Mouse (Mus musculus): ENCODE data around the gene Adamts17. TPM values are rescaled to one million over a fixed set of nuclear protein-coding genes. Genes with fewer than 3 reads are reported as not detected.

The Adamts17 gene
- polyA plus RNA-seq, 1 experiment from 2014 or later: 3.7 TPM

Other genes starting within 250 kb of the Adamts17 start
- 14.2 and 14.6 TPM in 2 replicates for gene Asb7, start 150.1 kb upstream of the Adamts17 start, polyA plus RNA-seq (2016; fragmentation: Nextera tagmentation; extraction: Ambion mirVana)
- gene Lins1, start 149.8 kb upstream of the Adamts17 start, polyA plus RNA-seq (2016; fragmentation: Nextera tagmentation; extraction: Ambion mirVana): 13.2 and 13.9 TPM in 2 replicates
- 0.53 and 0.65 TPM in 2 replicates for gene Cers3, start 96.2 kb upstream of the Adamts17 start, polyA plus RNA-seq (2016; fragmentation: Nextera tagmentation; extraction: Ambion mirVana)